11 mouse cellular contexts compared by ENCODE assay signal in genomic region chr4:63385784-63386183, GRCm38 (mm10). TPM values are rescaled to one million over a fixed set of nuclear protein-coding genes. Genes with fewer than 3 reads are reported as not detected.
DNase-seq lines count a peak whose midpoint lies in the region; ATAC-seq and TF ChIP-seq lines count a peak whose summit lies in the region.
"Had no signal": no experiment of that assay in that cellular context is flagged by ENCODE, and none has a peak within 500 bp of the region (broad histone marks: within the 10 kb centered on the region; RNA-seq: fewer than 3 reads in every experiment).

No protein-coding gene starts in this region.

- peak; percentile 34; the same call in 1 of the 2 replicates for TF ChIP-seq POLR2A in CH12.LX (IDR thresholded peaks at IDR 0.05; ENCODE audit: low read depth, low read length)

- peak; percentile 75 for TF ChIP-seq EP300 in CH12.LX (IDR thresholded peaks at IDR 0.05; ENCODE audit: low read length)

- TF ChIP-seq CTCF in CH12.LX (conservative IDR thresholded peaks at IDR 0.05 in 1 of 2, IDR thresholded peaks at IDR 0.05 in 1 of 2; ENCODE audit: low read depth in 2 of 2, low read length in 2 of 2) = no peak

- no peak for ATAC-seq in liver, embryonic 15.5 days (ENCODE audit: insufficient read depth)
- no peak for ATAC-seq in forebrain, embryonic 11.5 days (replicated peaks; ENCODE audit: low FRiP score)

- peak overlapping the region; percentile 99 for H3K27ac ChIP-seq in CH12.LX (ENCODE audit: insufficient read depth, low read depth)
- peak overlapping the region; percentile 12 for H3K27ac ChIP-seq in liver, embryonic 15.5 days (replicated peaks)
- H3K27ac ChIP-seq in forebrain, embryonic 11.5 days (ENCODE audit: low read depth, low read length) = no peak overlapping the region
- H3K27ac ChIP-seq: gastrocnemius, adult 2 months; limb, embryonic 13.5 days had no signal

- dilution Hi-C loops in CH12.LX (cut with MboI; ENCODE audit: extremely low pct_ligation_motif_present, extremely low pct_unique_long_range_greater_than_20kb, low sequenced_read_pairs) = no loop called here

- no peaks in the 10 kb centered on the region for H3K9me3 ChIP-seq in CH12.LX (replicated peaks; ENCODE audit: low read length)
- no peaks in the 10 kb centered on the region for H3K9me3 ChIP-seq in liver, embryonic 15.5 days (replicated peaks)
- no peaks in the 10 kb centered on the region for H3K9me3 ChIP-seq in forebrain, embryonic 11.5 days (ENCODE audit: control insufficient read depth, low read length)
- H3K9me3 ChIP-seq: limb, embryonic 13.5 days had no signal

- WGBS in liver, embryonic 15.5 days (ENCODE audit: insufficient replicate concordance) = 34% methylated on average over 11 of the region's 11 CpGs
- WGBS in forebrain, embryonic 11.5 days = 80% methylated on average over 11 of the region's 11 CpGs

- no peak; the same call in 1 of the 2 replicates for TF ChIP-seq RAD21 in CH12.LX (IDR thresholded peaks at IDR 0.05; ENCODE audit: low read depth, low read length)

- in situ Hi-C loops in CH12.LX (cut with MboI; ENCODE audit: low pct_ligation_motif_present, low pct_unique_long_range_greater_than_20kb, low sequenced_read_pairs) = no loop called here

- peak; percentile 88 for DNase-seq in A20 (ENCODE audit: low read depth, low spot score)
- DNase-seq in CH12.LX (ENCODE audit: extremely low read depth) = peak; percentile 88
- peak; percentile 37 for DNase-seq in spleen, adult 12 weeks (ENCODE audit: low spot score)
- no peak for DNase-seq in kidney, adult 8-10 months
- DNase-seq in cerebellum, adult 9-10 months = no peak
- DNase-seq in forebrain, embryonic 11.5 days (ENCODE audit: low spot score) = no peak
- DNase-seq in right cerebral cortex, postnatal 14 days = no peak
- DNase-seq: gastrocnemius, adult 2 months had no signal

- peaks cover 44 to 71% of the 10 kb centered on the region in 2 experiments for H3K4me1 ChIP-seq in CH12.LX (ENCODE audit: control insufficient read depth in 1 of 2, insufficient read depth in 2 of 2)
- H3K4me1 ChIP-seq in liver, embryonic 15.5 days (replicated peaks) = peaks cover 71% of the 10 kb centered on the region
- H3K4me1 ChIP-seq in forebrain, embryonic 11.5 days (replicated peaks; ENCODE audit: control insufficient read depth, insufficient read depth, low read length) = peaks cover 18% of the 10 kb centered on the region

- H3K4me3 ChIP-seq in CH12.LX (replicated peaks in 1 of 3; ENCODE audit: low read depth in 2 of 3, low read length in 2 of 3, poor library complexity in 1 of 3) = peak overlapping the region; percentile 28 to 59 (median 46)
- no peak overlapping the region; the same call in 1 of the 2 replicates for H3K4me3 ChIP-seq in liver, embryonic 15.5 days (replicated peaks)
- H3K4me3 ChIP-seq in forebrain, embryonic 11.5 days (ENCODE audit: low read depth, low read length) = no peak overlapping the region
- H3K4me3 ChIP-seq: gastrocnemius, adult 2 months; limb, embryonic 13.5 days had no signal

- H3K79me2 ChIP-seq in CH12.LX (replicated peaks; ENCODE audit: control insufficient read depth, extremely low read depth, insufficient read depth, poor library complexity, severe bottlenecking) = peaks cover 26% of the 10 kb centered on the region

- H3K27me3 ChIP-seq in CH12.LX (replicated peaks) = no peaks in the 10 kb centered on the region
- no peaks in the 10 kb centered on the region for H3K27me3 ChIP-seq in liver, embryonic 15.5 days
- H3K27me3 ChIP-seq in forebrain, embryonic 11.5 days (ENCODE audit: control insufficient read depth, insufficient read depth, low read length) = no peaks in the 10 kb centered on the region
- H3K27me3 ChIP-seq: limb, embryonic 13.5 days had no signal

- H3K9ac ChIP-seq in CH12.LX (ENCODE audit: insufficient read depth, low read depth) = peak overlapping the region; percentile 37
- no peak overlapping the region for H3K9ac ChIP-seq in liver, embryonic 15.5 days
- H3K9ac ChIP-seq in forebrain, embryonic 11.5 days (ENCODE audit: low read length) = no peak overlapping the region
- H3K9ac ChIP-seq: limb, embryonic 13.5 days had no signal

- peak overlapping the region; percentile 71 for H3K4me2 ChIP-seq in CH12.LX (ENCODE audit: insufficient read depth, low read depth, poor library complexity, severe bottlenecking)
- H3K4me2 ChIP-seq in liver, embryonic 15.5 days = no peak overlapping the region
- no peak overlapping the region for H3K4me2 ChIP-seq in forebrain, embryonic 11.5 days (ENCODE audit: low read depth, low read length, severe bottlenecking)
- H3K4me2 ChIP-seq: limb, embryonic 13.5 days had no signal

- H3K36me3 ChIP-seq in CH12.LX (replicated peaks in 1 of 2; ENCODE audit: control insufficient read depth in 1 of 2, insufficient read depth in 1 of 2, low read length in 1 of 2) = peaks cover 74 to 90% of the 10 kb centered on the region in 2 experiments
- H3K36me3 ChIP-seq in liver, embryonic 15.5 days (replicated peaks) = peaks cover 25% of the 10 kb centered on the region
- H3K36me3 ChIP-seq in forebrain, embryonic 11.5 days (ENCODE audit: control insufficient read depth, insufficient read depth, low read length) = no peaks in the 10 kb centered on the region; the same call in 1 of the 2 replicates

TF ChIP-seq in CH12.LX, 34 proteins besides CTCF, POLR2A, EP300 and RAD21 (continues in another document):
- no peak for TF ChIP-seq MYC (IDR thresholded peaks at IDR 0.05; ENCODE audit: low read depth, low read length)
- peak; percentile 77 for TF ChIP-seq SIN3A (IDR thresholded peaks at IDR 0.05; ENCODE audit: low read length)
- TF ChIP-seq BHLHE40 (IDR thresholded peaks at IDR 0.05; ENCODE audit: low read depth, low read length) = peak; percentile 70
- TF ChIP-seq ZMIZ1 (IDR thresholded peaks at IDR 0.05; ENCODE audit: low read depth, low read length) = no peak
- TF ChIP-seq ZKSCAN1 (IDR thresholded peaks at IDR 0.05; ENCODE audit: borderline replicate concordance, low read depth, low read length) = no peak
- peak; percentile 77; the same call in 1 of the 2 replicates for TF ChIP-seq IRF4 (IDR thresholded peaks at IDR 0.05; ENCODE audit: low read depth, low read length)
- no peak; the same call in 1 of the 2 replicates for TF ChIP-seq MXI1 (IDR thresholded peaks at IDR 0.05; ENCODE audit: low read depth, low read length)
- TF ChIP-seq POLR2AphosphoS2 (IDR thresholded peaks at IDR 0.05; ENCODE audit: low read depth, low read length) = no peak; the same call in 1 of the 2 replicates
- no peak for TF ChIP-seq GABPA (IDR thresholded peaks at IDR 0.05; ENCODE audit: insufficient replicate concordance, low read depth, low read length)
- TF ChIP-seq CHD1 (IDR thresholded peaks at IDR 0.05; ENCODE audit: low read depth, low read length) = no peak
- TF ChIP-seq ETS1 (conservative IDR thresholded peaks at IDR 0.05; ENCODE audit: low read depth, low read length) = peak; percentile 82
- no peak for TF ChIP-seq JUND (conservative IDR thresholded peaks at IDR 0.05; ENCODE audit: low read depth, low read length)
- TF ChIP-seq CHD2 (IDR thresholded peaks at IDR 0.05; ENCODE audit: low read length) = 0 out of 2 replicates have a peak, but pooled peaks have one; percentile 20
- TF ChIP-seq UBTF (IDR thresholded peaks at IDR 0.05; ENCODE audit: low read depth, low read length) = no peak
- TF ChIP-seq ELF1 (IDR thresholded peaks at IDR 0.05; ENCODE audit: low read depth, low read length) = peak; percentile 75
- no peak for TF ChIP-seq PAX5 (IDR thresholded peaks at IDR 0.05; ENCODE audit: low read length)
- peak; percentile 38; the same call in 1 of the 2 replicates for TF ChIP-seq MEF2A (IDR thresholded peaks at IDR 0.05; ENCODE audit: borderline replicate concordance, low read depth, low read length)
- no peak for TF ChIP-seq USF2 (conservative IDR thresholded peaks at IDR 0.05; ENCODE audit: low read depth, low read length)
- TF ChIP-seq JUN (IDR thresholded peaks at IDR 0.05; ENCODE audit: insufficient read depth, low read depth, low read length) = 0 out of 2 replicates have a peak, but pooled peaks have one; percentile 10
- TF ChIP-seq MAX (IDR thresholded peaks at IDR 0.05; ENCODE audit: low read length) = 0 out of 2 replicates have a peak, but pooled peaks have one; percentile 28
- 0 out of 2 replicates have a peak, but pooled peaks have one; percentile 61 for TF ChIP-seq TBP (conservative IDR thresholded peaks at IDR 0.05; ENCODE audit: low read depth, low read length)
- TF ChIP-seq E2F4 (IDR thresholded peaks at IDR 0.05; ENCODE audit: insufficient replicate concordance, low read depth, low read length) = no peak
- 0 out of 2 replicates have a peak, but pooled peaks have one; percentile 2 for TF ChIP-seq RCOR1 (conservative IDR thresholded peaks at IDR 0.05; ENCODE audit: low read depth, low read length)
- no peak for TF ChIP-seq USF1 (IDR thresholded peaks at IDR 0.05; ENCODE audit: low read depth, low read length)
- TF ChIP-seq SMC3 (IDR thresholded peaks at IDR 0.05; ENCODE audit: low read depth, low read length) = no peak

RNA-seq across cellular contexts. Expression of gene Akna, which starts 17.4 kb away (rescaled TPM):
- 19.3 and 28.0 TPM in 2 replicates for total RNA-seq in CH12.LX (2012; rRNA removed)
- total RNA-seq in CH12.LX (2014; rRNA removed) = 5.1 and 6.5 TPM in 2 replicates
- polyA plus RNA-seq in CH12.LX (2012; ENCODE audit: insufficient read length, low read depth) = 28.5 and 37.5 TPM in 2 replicates
- 4.8 and 5.7 TPM in 2 replicates for polyA plus RNA-seq in liver, embryonic 15.5 days (2015; fragmentation: Nextera tagmentation; extraction: Ambion mirVana)
- polyA plus RNA-seq in forebrain, embryonic 11.5 days (2014; fragmentation: Nextera tagmentation; extraction: Ambion mirVana) = 18.8 and 21.0 TPM in 2 replicates

RNA-seq across cellular contexts. Expression of gene Orm2, which starts 23.5 kb away (rescaled TPM):
- total RNA-seq in CH12.LX (2012; rRNA removed) (not detected in 2 replicates), CH12.LX (2014; rRNA removed) (not detected in 2 replicates)
- polyA plus RNA-seq in CH12.LX (2012; ENCODE audit: insufficient read length, low read depth) = 0.53 TPM in 1 of 2 replicates, not detected in the other
- not detected in 2 replicates for polyA plus RNA-seq in liver, embryonic 15.5 days (2015; fragmentation: Nextera tagmentation; extraction: Ambion mirVana)
- not detected in 2 replicates for polyA plus RNA-seq in forebrain, embryonic 11.5 days (2014; fragmentation: Nextera tagmentation; extraction: Ambion mirVana)
- total RNA-seq: gastrocnemius, adult 2 months had no signal
- polyA plus RNA-seq: hindbrain, embryonic 11.5 days; limb, embryonic 13.5 days had no signal

RNA-seq across cellular contexts. Expression of gene Orm3, which starts 29.8 kb away (rescaled TPM):
- total RNA-seq in CH12.LX (2012; rRNA removed) (not detected in 2 replicates), CH12.LX (2014; rRNA removed) (not detected in 2 replicates)
- 0.30 and 0.33 TPM in 2 replicates for polyA plus RNA-seq in CH12.LX (2012; ENCODE audit: insufficient read length, low read depth)
- polyA plus RNA-seq in liver, embryonic 15.5 days (2015; fragmentation: Nextera tagmentation; extraction: Ambion mirVana) = not detected in 2 replicates
- not detected in 2 replicates for polyA plus RNA-seq in forebrain, embryonic 11.5 days (2014; fragmentation: Nextera tagmentation; extraction: Ambion mirVana)
- total RNA-seq: gastrocnemius, adult 2 months had no signal
- polyA plus RNA-seq: hindbrain, embryonic 11.5 days; limb, embryonic 13.5 days had no signal

RNA-seq across cellular contexts. Expression of gene Orm1, which starts 41.4 kb away (rescaled TPM):
- not detected in 2 replicates for total RNA-seq in CH12.LX (2012; rRNA removed)
- total RNA-seq in CH12.LX (2014; rRNA removed) = not detected in 2 replicates
- polyA plus RNA-seq in CH12.LX (2012; ENCODE audit: insufficient read length, low read depth) = not detected in 2 replicates
- polyA plus RNA-seq in liver, embryonic 15.5 days (2015; fragmentation: Nextera tagmentation; extraction: Ambion mirVana) = 0.50 and 0.77 TPM in 2 replicates
- not detected in 2 replicates for polyA plus RNA-seq in forebrain, embryonic 11.5 days (2014; fragmentation: Nextera tagmentation; extraction: Ambion mirVana)
- polyA plus RNA-seq: hindbrain, embryonic 11.5 days; limb, embryonic 13.5 days had no signal

Comparison
In these comparisons a context has a peak if more than half of its experiments do, and no peak if none do; other contexts are left out.
1. DNase-seq: peak in A20 (single experiment), CH12.LX (single experiment) and spleen, adult 12 weeks (single experiment); none in kidney, adult 8-10 months (0 of 2), cerebellum, adult 9-10 months (single experiment), forebrain, embryonic 11.5 days (single experiment) and right cerebral cortex, postnatal 14 days (single experiment).
2. H3K4me3 ChIP-seq: peak in CH12.LX (3 of 3); none in liver, embryonic 15.5 days (single experiment) and forebrain, embryonic 11.5 days (single experiment).